Mouse (Mus musculus) heart, adult 2 months (tissue): Measurements from ENCODE around the gene Tgfb2. TPM values are rescaled to one million over a fixed set of nuclear protein-coding genes. Genes with fewer than 3 reads are reported as not detected.

ENCODE experiments used
- DNase-seq, 2 experiments: peaks; one replicate each; pipeline ENCODE4 v3.0.0; 2021
- H3K27ac ChIP-seq: fragments of 200-600 bp; 2 replicates; pipeline ENCODE4 v1.8.1; 2022
- H3K27me3 ChIP-seq: fragments of 200-500 bp; 2 replicates; pipeline ENCODE4 v1.6.1; 2012; ENCODE audit warnings: mild to moderate bottlenecking, low read length, inconsistent platforms, mixed read lengths; ENCODE audit not compliant: control insufficient read depth, insufficient read depth
- H3K36me3 ChIP-seq: fragments of 200-500 bp; 2 replicates; pipeline ENCODE4 v1.6.1; 2012; ENCODE audit warnings: low read length, inconsistent platforms; ENCODE audit not compliant: control insufficient read depth, insufficient read depth
- H3K4me1 ChIP-seq: fragments of 200-500 bp; 2 replicates; pipeline ENCODE4 v1.6.1; 2011; ENCODE audit warnings: low read length; ENCODE audit not compliant: control insufficient read depth, insufficient read depth
- H3K4me3 ChIP-seq: fragments of 200-600 bp; 2 replicates; pipeline ENCODE4 v1.8.1; 2022
- H3K79me2 ChIP-seq: fragments of 200-500 bp; replicated peaks from 2 replicates; pipeline ENCODE4 v1.6.1; 2012; ENCODE audit warnings: mild to moderate bottlenecking, inconsistent platforms, low read length, moderate library complexity, mixed read lengths; ENCODE audit not compliant: control insufficient read depth, insufficient read depth
- H3K9ac ChIP-seq: fragments of 200-500 bp; 2 replicates; pipeline ENCODE4 v1.6.1; 2012; ENCODE audit warnings: low read depth, mild to moderate bottlenecking, control low read depth, inconsistent platforms, low read length, mixed read lengths
- CTCF ChIP-seq: fragments of 200-600 bp; IDR thresholded peaks from 2 replicates; pipeline ENCODE4 v1.8.1; 2022; ENCODE audit warnings: antibody characterized with exemption, mild to moderate bottlenecking, moderate library complexity
- EP300 ChIP-seq: fragments of 200-500 bp; IDR thresholded peaks from 2 replicates; pipeline ENCODE4 v1.6.1; 2011; ENCODE audit warnings: low read depth, low read length, control low read depth; ENCODE audit not compliant: insufficient read depth
- POLR2A ChIP-seq: fragments of 200-500 bp; IDR thresholded peaks from 2 replicates; pipeline ENCODE4 v1.6.1; 2011; ENCODE audit warnings: mild to moderate bottlenecking, low read depth, low read length, control low read depth; ENCODE audit not compliant: insufficient read depth
- WGBS: fragments of 180-500 bp; shearing (Covaris S2); methylation state at CpG from one replicate; pipeline ENCODE4 v1.1.7; 2018; 5-methylcytosine and 5-hydroxymethylcytosine counted together
- intact Hi-C: fragments of 180-260 bp; cut with DNase I; formaldehyde crosslinking; loops from one replicate; pipeline ENCODE4 v1.15.1; 2025
- polyA plus RNA-seq: library from polyadenylated mRNA; depleted of rRNA; stranded (reverse); fragments of >200 nt; gene quantifications from 2 replicates; pipeline ENCODE4 v1.2.3, GENCODE M21; 2012
- total RNA-seq, 2 experiments: library from RNA; stranded (reverse); gene quantifications; 2 replicates each; pipeline ENCODE4 v1.2.3; 2021

The Tgfb2 gene
- total and polyA plus RNA-seq, 3 experiments, result 1.5 to 5.1 (median 4.6) TPM

DNA sequence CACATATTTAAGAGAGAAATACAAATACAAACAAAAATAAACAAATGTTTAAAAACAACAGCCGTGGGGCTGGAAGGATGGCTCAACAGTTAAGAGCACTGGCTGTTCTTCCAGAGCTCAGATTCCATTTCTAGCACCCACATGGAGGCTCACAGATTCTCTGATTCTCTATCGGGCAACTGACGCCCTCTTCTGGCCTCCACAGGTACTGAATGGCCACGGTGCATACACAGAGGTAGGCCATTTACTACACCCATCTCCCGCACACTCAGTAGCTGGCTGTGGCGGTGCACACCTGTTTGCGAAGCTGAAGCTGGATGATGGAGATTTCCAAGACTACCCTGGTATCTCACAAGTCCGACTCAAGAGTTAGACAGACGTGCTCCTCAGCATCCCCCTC lies 13.9 kb upstream of the Tgfb2 start:
- intact Hi-C loops, result loop anchor here (5.0 to 10.0 kb wide), 2 partner anchors 702 to 1175 kb away; no protein-coding TSS in a partner anchor
- TF ChIP-seq CTCF (peak; percentile 47), POLR2A (no peak), EP300 (no peak)
- H3K4me1 ChIP-seq, result no peaks in the 10 kb centered on the region

GRCm38 (mm10) chr1:186718881-186719280 lies 13.1 kb upstream of the Tgfb2 start:
- Histone ChIP-seq H3K36me3 (no peaks in the 10 kb centered on the region), H3K9ac (no peak overlapping the region), H3K79me2 (no peaks in the 10 kb centered on the region), H3K4me3 (no peak overlapping the region), H3K27ac (no peak overlapping the region), H3K27me3 (no peaks in the 10 kb centered on the region), H3K4me1 (no peaks in the 10 kb centered on the region)
- TF ChIP-seq EP300 (no peak), POLR2A (no peak), CTCF (no peak)
- DNase-seq, result no peak
- intact Hi-C loops, result no loop called here
- WGBS, result 67% methylated on average over 5 of the region's 5 CpGs

More for the DNA sequence above, 13.9 kb upstream of the Tgfb2 start:
- no peaks in the 10 kb centered on the region for H3K27me3 ChIP-seq
- 96% methylated on average over 9 of the region's 9 CpGs for WGBS
- no peak overlapping the region for H3K9ac ChIP-seq
- DNase-seq, result no peak
- H3K27ac ChIP-seq, result no peak overlapping the region
- no peak overlapping the region for H3K4me3 ChIP-seq
- H3K79me2 ChIP-seq, result no peaks in the 10 kb centered on the region
- H3K36me3 ChIP-seq, result no peaks in the 10 kb centered on the region

GRCm38 (mm10) chr1:186714980-186715896 lies 9.4 kb upstream of the Tgfb2 start:
- Histone ChIP-seq H3K4me1 (no peaks in the 10 kb centered on the region), H3K4me3 (no peak overlapping the region), H3K36me3 (no peaks in the 10 kb centered on the region), H3K27ac (no peak overlapping the region), H3K9ac (no peak overlapping the region), H3K27me3 (no peaks in the 10 kb centered on the region), H3K79me2 (no peaks in the 10 kb centered on the region)
- TF ChIP-seq CTCF (no peak), EP300 (no peak), POLR2A (no peak)
- DNase-seq, result no peak
- intact Hi-C loops, result loop anchor here (5.0 kb wide), 1 partner anchor 323 kb away; no protein-coding TSS in a partner anchor
- WGBS, result 73% methylated on average over 17 of the region's 17 CpGs

DNA sequence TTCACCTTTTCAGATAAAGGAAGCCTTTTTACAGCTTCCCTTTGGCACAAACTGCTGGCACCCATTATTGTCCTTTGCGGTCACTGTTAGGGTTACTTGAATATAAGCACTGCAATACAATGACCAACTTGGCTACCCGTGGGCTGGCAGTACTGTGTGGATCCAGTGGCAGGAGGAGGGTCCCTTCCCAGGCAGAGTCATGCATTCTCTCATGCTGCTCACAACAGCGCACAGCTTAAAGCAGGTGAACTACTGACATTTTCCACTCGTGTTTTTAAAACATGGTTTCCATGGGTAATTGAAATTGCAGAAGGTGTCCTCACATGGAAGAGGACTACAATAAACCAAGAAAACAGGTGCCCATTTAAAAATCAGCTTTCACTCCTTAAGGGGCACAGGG lies 8.4 kb upstream of the Tgfb2 start:
- Histone ChIP-seq H3K9ac (no peak overlapping the region), H3K4me3 (no peak overlapping the region), H3K27me3 (no peaks in the 10 kb centered on the region), H3K79me2 (no peaks in the 10 kb centered on the region), H3K36me3 (no peaks in the 10 kb centered on the region), H3K4me1 (no peaks in the 10 kb centered on the region; the same call in 1 of the 2 replicates), H3K27ac (no peak overlapping the region)
- intact Hi-C loops, result loop anchor here (5.0 kb wide), 1 partner anchor 322 kb away; no protein-coding TSS in a partner anchor
- DNase-seq, result no peak
- WGBS, result 82% methylated on average over 4 of the region's 4 CpGs
- TF ChIP-seq CTCF (no peak), EP300 (no peak), POLR2A (no peak)

DNA sequence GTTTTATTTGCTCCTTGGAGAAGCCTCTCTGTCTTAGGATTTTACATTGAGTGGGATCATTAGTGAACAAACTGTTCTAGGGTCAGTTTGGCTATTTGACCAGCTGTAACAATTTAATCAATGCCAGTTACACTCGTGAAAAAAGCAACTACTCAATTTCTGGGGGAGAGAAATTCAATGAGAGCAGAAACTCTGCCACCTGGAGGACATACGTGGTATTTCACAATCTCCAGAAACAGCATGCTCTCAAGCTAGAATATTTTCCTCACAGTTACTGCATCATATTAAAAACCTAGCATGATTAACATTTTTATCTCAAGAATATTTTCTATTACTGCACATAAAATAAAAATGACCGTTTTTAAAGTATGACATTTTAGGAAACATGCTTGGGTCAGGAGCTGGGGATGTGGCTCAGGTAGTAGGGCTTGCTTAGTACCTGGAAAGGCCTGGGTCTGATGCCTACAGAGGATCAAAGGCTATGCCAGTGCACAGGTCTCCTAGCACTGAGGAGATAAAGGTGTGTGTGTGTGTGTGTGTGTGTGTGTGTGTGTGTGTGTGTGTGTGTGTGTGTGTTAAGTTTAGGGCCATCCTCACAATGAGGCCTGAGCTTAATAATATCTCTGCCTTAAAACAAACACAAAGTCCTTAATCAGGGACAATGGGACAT lies 7.1 kb upstream of the Tgfb2 start:
- no peak for TF ChIP-seq POLR2A
- peak; percentile 91 for TF ChIP-seq CTCF
- no peaks in the 10 kb centered on the region for H3K27me3 ChIP-seq
- intact Hi-C loops, result loop anchor here (2.0 to 5.0 kb wide), 3 partner anchors 321 to 530 kb away; no protein-coding TSS in a partner anchor
- DNase-seq, result no peak
- no peak overlapping the region for H3K9ac ChIP-seq
- no peak overlapping the region for H3K4me3 ChIP-seq
- no peaks in the 10 kb centered on the region for H3K36me3 ChIP-seq
- H3K79me2 ChIP-seq, result no peaks in the 10 kb centered on the region
- WGBS, result under 1% methylated on average over 3 of the region's 3 CpGs
- no peak overlapping the region for H3K27ac ChIP-seq
- peaks cover 2% of the 10 kb centered on the region for H3K4me1 ChIP-seq
